Mouse (Mus musculus): ENCODE data around the gene Mcm3ap. TPM values are rescaled to one million over a fixed set of nuclear protein-coding genes. Genes with fewer than 3 reads are reported as not detected.

The Mcm3ap gene
- total RNA-seq (2021) = 39.4 and 40.8 TPM in 2 replicates
- long read RNA-seq, full-length matches to known transcripts = 3 of 9 reads
- long read RNA-seq, partial matches to known transcripts = 5 of 9 reads
- long read RNA-seq, other reads (novel, unspliced or antisense) = 1 of 9 reads

DNA sequence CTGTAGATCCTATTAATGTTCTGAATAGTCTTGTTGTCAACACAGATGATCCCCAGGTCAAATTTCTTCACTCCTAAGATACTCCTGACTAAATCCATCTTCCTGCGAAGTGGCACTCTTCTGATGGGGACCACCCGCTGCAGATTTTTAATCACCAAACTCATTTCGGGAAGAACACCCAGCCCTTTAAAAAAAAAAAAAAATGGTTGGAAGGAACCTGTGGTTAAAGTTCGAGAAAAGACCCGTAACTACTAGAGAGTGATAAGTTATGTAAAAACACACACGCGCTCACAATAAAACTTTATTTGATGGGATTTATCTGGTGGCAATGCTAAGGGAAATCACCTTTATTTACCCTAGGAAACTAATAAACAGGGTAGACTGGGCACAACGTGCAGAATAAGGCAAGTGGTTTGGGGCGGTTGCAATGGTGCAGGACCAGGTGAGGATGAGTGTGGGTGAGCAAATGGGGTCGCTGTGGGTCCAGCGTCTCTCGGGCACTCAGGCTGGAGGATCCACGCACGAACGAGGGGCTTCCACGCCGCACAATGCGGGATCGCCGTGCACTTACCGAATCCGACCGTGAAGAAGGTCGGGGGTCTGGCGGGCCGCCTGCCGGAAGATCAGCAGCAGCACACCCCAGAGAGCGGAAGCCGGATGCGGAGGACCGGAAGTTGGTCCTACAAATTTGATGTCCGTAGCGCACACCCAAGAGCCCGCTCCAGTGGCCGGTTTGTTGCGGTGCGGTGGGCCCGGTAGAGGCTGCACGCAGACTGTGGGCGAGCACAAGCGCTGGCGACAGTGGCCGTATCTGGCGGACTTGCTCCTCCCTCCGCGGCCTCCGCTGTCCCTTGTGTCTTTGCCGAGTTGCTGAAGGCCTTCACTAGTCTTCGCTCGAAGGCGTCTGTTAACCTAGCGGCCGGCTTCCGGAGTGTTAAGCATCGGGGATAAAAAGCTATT lies at the start of gene Mcm3ap, which contains the start of gene Ybey:
Gene Mcm3ap (plus strand): TSS at position 725 of the 960 bp plus-strand sequence.
Gene Ybey (minus strand): TSS at position 912 of the 960 bp plus-strand sequence.
- peak; percentile 87 for DNase-seq

GRCm38 (mm10) chr10:76425674-76426073 lies 43.1 kb upstream of the Mcm3ap start:
- DNase-seq = no peak

GRCm38 (mm10) chr10:76433925-76434324 lies 34.8 kb upstream of the Mcm3ap start:
- no peak for DNase-seq

DNA sequence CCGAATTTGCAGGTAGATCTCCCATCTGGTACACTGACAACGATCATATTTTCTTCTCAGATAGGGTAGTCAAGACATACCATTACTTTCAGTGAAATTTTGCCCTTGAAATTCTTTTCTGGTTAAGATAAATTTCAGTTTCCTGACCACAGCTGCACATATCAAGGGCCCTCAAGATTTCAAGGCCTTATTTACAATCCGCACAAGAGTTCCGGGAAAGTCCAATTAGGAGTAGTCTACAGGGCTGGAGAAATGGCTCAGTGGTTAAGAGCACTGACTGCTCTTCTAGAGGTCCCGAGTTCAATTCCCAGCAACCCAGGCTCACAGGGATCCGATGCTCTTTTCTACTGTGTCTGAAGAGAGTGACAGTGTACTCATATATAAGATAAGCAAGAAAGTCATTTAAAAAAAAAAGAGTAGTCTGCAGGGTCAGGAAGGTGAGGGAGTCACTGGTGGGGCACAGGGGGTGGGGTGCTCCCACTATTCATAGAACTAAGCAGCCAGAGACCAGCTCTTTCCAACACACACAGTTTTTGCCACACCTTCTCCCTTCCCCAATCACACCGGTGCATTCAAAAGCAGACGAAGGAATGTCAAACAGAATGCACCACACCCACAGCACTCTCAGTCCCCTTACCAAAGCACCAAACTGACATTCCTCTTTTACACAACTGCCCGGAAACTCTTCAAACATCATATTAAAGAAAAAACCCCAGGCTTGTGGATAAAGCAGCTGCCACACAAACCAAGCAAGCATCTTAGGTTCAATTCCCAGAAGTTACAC lies 29.4 kb upstream of the Mcm3ap start:
- DNase-seq = no peak

- no peak for DNase-seq
Observed at GRCm38 (mm10) chr10:76440281-76440680, 28.4 kb upstream of the Mcm3ap start, which contains the start of gene AC141477.1. Gene AC141477.1, minus strand, starts transcription at chr10:76440444.

- peak; percentile 97 for DNase-seq
Observed at GRCm38 (mm10) chr10:76442178-76443088, 26.3 kb upstream of the Mcm3ap start, which contains the start of gene Pcnt. Gene Pcnt, minus strand, starts transcription at chr10:76442786.

GRCm38 (mm10) chr10:76445996-76446681 lies 22.6 kb upstream of the Mcm3ap start:
- no peak for DNase-seq

DNA sequence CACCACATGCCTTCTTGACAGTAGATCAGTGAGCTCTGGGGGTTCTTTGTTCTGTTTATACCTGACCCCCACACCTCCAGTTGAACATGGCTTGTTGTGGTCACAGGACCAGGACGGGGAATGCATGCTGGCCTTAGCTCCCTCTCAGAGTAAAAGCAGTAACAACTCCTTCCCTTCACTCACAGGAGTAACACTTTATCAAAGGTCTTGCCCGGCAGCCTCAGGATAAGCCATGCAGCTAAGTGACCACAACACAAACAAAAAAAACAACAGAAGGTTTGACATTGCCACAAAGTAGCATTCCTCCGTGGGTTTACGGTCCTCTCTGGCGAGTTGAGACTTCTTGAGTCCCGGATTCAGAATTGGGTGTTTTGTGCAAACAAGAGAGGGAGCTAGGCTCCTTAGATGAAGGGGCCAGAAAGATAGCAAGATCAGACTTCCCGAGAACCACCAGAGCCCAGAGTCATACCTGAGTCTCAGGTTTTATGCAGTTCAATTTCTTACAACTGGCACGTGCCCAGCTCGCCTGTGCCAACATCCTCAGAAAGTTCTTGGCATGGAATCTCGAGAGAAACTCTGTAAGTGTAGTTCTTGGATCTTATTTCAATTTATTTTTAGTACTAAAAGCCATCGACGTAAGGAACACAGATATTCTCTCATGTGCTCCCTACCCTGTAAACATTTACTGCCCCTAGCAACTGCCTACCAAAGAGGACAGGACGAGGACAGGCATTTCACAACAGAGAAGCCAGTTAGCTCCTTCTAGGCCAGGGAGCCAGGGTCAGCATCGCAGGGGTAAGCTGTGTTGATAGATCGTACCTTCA lies 21.1 kb upstream of the Mcm3ap start:
- DNase-seq = no peak

DNA sequence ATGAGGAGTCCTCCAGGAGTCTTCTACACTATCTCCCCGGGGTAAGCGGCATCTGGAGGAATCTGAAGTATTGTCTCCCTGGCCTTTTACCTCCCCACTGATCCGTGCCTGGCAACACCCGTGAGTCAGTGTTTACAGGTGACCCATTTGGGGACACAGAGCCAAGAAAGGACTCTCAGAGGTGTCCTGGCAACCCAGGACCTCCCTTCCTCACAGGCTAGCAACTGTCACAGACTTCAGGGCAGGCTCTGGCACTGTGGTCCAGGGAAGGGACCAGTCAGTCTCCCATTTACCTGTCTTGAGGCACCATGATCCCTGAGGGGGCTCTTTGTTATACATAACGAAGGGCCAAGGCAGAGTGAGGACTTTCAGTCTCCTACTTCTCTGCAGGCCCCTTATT lies 19.9 kb upstream of the Mcm3ap start, which contains the start of gene 2610028H24Rik:
Gene 2610028H24Rik (plus strand): TSS at position 231 of the 400 bp plus-strand sequence.
- DNase-seq = no peak

DNA sequence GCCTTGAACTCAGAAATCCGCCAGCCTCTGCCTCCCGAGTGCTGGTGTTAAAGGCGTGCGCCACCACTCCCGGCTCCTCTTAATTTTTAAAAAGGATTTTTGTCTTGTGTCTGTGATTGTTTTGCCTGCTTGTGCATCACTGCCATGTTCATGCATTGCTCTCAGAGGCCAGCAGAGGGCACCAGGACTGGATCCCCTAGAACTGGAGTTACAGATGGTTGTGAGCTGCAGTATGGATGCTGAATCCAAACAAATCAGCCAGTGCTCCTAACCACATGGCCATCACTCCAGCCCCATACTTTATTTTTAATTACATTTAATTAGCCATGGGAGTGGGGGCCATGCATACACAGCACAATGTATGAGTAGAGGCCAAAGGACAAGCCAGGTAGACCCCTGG lies 13.4 kb upstream of the Mcm3ap start:
- peak; percentile 62 for DNase-seq

- DNase-seq = peak; percentile 20
Observed at GRCm38 (mm10) chr10:76461255-76461654, 7.5 kb upstream of the Mcm3ap start.

- no peak for DNase-seq
Observed at GRCm38 (mm10) chr10:76462312-76462711, 6.4 kb upstream of the Mcm3ap start.

GRCm38 (mm10) chr10:76462721-76463120 lies 6.0 kb upstream of the Mcm3ap start:
- DNase-seq = no peak

DNA sequence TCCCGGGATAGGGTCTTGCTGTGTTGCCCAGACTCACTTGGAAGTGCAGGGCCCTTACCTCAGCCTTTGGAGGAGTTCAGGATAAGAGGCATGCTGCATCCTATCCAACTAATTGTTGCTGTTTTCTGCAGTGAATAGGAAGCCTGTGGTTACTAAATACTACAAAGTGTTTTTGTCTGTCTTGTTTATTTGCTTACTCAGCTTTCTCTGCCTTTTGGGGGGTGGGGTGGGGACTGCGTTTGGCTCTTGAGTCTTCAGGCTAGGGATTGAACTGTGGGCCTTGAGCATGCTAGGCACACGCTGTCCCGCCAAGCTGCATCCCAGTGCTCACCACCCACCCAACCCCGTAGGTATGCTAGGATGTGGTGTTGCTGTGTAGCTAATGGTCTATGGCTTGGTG lies 5.0 kb downstream of the Mcm3ap start:
- no peak for DNase-seq

DNA sequence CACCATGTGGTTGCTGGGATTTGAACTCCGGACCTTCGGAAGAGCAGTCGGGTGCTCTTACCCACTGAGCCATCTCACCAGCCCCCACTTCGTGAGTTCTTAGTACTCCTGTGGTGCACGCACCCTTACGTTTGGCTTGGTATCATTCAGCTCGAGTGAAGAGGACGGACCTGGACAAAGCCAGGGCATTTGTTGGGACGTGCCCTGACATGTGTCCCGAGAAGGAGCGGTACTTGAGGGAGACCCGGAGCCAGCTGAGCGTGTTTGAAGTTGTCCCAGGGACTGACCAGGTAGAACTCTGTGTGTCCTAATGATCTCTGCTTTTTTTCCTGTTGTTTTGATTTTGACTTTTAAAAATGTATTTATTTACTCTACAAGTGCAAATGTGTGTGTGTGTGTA lies 12.1 kb downstream of the Mcm3ap start:
- DNase-seq = no peak

DNA sequence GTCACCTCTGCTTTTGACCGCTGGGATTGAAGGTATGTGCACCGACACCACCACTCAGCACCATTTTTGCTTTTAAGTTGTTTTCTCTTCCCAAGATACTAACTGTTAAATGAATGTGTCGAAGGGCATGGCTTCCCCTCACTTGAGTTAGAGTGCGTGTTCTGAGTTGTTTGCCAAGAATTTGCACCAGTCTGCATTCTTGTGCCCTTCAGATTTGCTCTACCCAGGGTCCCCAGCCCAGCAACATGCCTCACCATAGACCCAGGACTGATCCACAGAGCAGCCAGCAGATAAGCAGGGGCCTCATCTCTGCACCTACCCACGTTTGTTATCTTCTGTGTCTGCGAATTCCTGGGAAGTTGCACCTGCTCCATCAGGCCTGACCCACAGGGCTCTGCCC lies 12.8 kb downstream of the Mcm3ap start:
- DNase-seq = no peak

DNA sequence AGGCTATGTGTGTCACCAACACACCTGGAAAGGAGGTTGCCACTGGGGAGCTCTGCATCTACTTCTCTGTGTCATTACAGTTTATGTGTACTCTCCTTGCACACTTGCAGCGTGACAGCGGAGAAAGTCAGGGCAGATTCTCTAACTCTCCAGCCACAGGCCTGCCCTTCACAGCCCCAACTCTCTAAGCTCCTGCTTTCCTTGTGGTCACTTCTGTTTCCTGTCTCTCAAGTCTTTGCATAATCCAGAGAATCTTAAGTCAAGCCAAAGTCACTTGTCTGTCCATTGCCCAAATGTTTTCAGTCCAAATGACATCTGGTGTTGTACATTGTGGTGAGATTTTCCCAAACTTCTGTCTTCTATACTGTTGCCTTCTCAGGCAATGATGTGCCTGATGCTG lies 17.6 kb downstream of the Mcm3ap start:
- DNase-seq = no peak

GRCm38 (mm10) chr10:76488265-76488664 lies 19.5 kb downstream of the Mcm3ap start:
- no peak for DNase-seq

DNA sequence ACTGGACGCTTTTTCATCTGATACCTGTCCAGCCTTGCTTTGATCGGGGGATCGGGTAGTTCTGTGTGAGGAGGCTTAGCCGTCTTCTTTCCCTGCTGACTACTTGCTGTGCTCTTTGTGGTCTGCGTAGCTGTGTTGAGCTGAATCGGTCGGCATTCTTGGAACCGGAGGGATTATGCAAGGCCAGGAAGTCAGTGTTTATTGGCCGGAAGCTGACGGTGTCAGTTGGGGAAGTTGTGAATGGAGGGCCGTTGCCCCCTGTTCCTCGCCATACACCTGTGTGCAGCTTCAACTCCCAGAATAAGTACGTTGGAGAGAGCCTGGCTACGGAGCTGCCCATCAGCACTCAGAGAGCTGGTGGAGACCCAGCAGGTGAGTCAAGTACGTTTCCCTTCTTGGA lies 20.5 kb downstream of the Mcm3ap start:
- no peak for DNase-seq

- no peak for DNase-seq
Observed at GRCm38 (mm10) chr10:76493527-76493926, 24.8 kb downstream of the Mcm3ap start.
